Mouse (Mus musculus) lung, postnatal 25 days (tissue): ENCODE measurements around the gene Heatr4.

ENCODE experiments used
- DNase-seq: peaks from one replicate; pipeline ENCODE4 v3.0.0; 2022; ENCODE audit warnings: low spot score

Heatr4 gene

GRCm38 (mm10) chr12:83998341-83999107, 13.9 kb upstream of the Heatr4 start:
- DNase-seq, result no peak

- no peak for DNase-seq
Measured at GRCm38 (mm10) chr12:83997221-83997620, 12.6 kb upstream of the Heatr4 start.

GRCm38 (mm10) chr12:83989378-83989777, 4.7 kb upstream of the Heatr4 start:
- no peak for DNase-seq

- DNase-seq, result no peak
Measured at GRCm38 (mm10) chr12:83988483-83988882, 3.8 kb upstream of the Heatr4 start.

GRCm38 (mm10) chr12:83987583-83988441, 3.2 kb upstream of the Heatr4 start, which contains the start of gene Acot2:
Gene Acot2 (plus strand): TSS chr12:83987861.
- peak; percentile 85 for DNase-seq

- DNase-seq, result no peak
Measured at GRCm38 (mm10) chr12:83987242-83987582, 2.6 kb upstream of the Heatr4 start.

GRCm38 (mm10) chr12:83981615-83982014, 3.0 kb downstream of the Heatr4 start:
- DNase-seq, result no peak

GRCm38 (mm10) chr12:83978862-83979261, 5.8 kb downstream of the Heatr4 start:
- no peak for DNase-seq

GRCm38 (mm10) chr12:83972117-83972516, 12.5 kb downstream of the Heatr4 start:
- peak; percentile 71 for DNase-seq

GRCm38 (mm10) chr12:83965235-83965634, 19.4 kb downstream of the Heatr4 start:
- no peak for DNase-seq

- DNase-seq, result no peak
Measured at GRCm38 (mm10) chr12:83958278-83958677, 26.4 kb downstream of the Heatr4 start.

GRCm38 (mm10) chr12:83951711-83952575, 32.7 kb downstream of the Heatr4 start:
- no peak for DNase-seq

GRCm38 (mm10) chr12:83950840-83951701, 33.6 kb downstream of the Heatr4 start:
- DNase-seq, result no peak

GRCm38 (mm10) chr12:83950493-83950839, 34.2 kb downstream of the Heatr4 start, which contains the start of gene Riox1:
Gene Riox1 (plus strand): TSS chr12:83950608.
- peak; percentile 88 for DNase-seq

GRCm38 (mm10) chr12:83949776-83950492, 34.7 kb downstream of the Heatr4 start:
- DNase-seq, result no peak

- DNase-seq, result no peak
Measured at GRCm38 (mm10) chr12:83949043-83949442, 35.6 kb downstream of the Heatr4 start.

GRCm38 (mm10) chr12:83947260-83947811, 37.3 kb downstream of the Heatr4 start:
- peak; percentile 81 for DNase-seq

- no peak for DNase-seq
Measured at GRCm38 (mm10) chr12:83941938-83942337, 42.7 kb downstream of the Heatr4 start.

GRCm38 (mm10) chr12:83940031-83940430, 44.6 kb downstream of the Heatr4 start:
- no peak for DNase-seq

GRCm38 (mm10) chr12:83939332-83939731, 45.3 kb downstream of the Heatr4 start:
- no peak for DNase-seq
